Mouse (Mus musculus) cerebellum, postnatal 14 days (tissue): ENCODE measurements at regions not wholly inside any gene's neighbourhood (a gene's known extent, or its start where the extent isn't known, plus 50 kb on each side); places are given as distances from the start of the nearest gene placed in this dataset.
A peak's percentile ranks its signal among the peaks of the same experiment; 100 is the strongest.

Experiments
- DNase-seq, 2 experiments: peaks; one replicate each; pipeline ENCODE4 v3.0.0; 2021; ENCODE audit warnings: mixed read lengths in 2 of 2

DNA sequence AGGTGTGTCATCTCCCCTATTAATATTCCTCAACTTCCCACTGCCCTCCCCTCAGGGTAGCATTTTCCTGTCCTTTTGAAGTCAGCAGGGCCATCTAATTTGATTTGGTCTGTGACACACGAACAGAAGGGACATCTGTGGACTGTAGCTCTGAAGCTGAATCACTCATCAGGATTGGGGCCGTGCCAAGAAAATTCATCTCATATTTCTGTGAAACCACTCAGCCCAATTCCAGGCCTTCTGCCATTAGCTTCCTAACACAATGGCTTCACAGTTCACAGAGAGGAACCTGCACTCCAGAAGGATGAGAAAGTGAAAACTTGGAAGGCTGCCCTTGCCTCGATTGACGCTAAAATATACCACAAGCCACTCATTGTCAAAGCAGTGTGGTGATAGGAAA lies 86.1 kb downstream of the Abhd5 start:
- DNase-seq = peak; percentile 72 to 80

DNA sequence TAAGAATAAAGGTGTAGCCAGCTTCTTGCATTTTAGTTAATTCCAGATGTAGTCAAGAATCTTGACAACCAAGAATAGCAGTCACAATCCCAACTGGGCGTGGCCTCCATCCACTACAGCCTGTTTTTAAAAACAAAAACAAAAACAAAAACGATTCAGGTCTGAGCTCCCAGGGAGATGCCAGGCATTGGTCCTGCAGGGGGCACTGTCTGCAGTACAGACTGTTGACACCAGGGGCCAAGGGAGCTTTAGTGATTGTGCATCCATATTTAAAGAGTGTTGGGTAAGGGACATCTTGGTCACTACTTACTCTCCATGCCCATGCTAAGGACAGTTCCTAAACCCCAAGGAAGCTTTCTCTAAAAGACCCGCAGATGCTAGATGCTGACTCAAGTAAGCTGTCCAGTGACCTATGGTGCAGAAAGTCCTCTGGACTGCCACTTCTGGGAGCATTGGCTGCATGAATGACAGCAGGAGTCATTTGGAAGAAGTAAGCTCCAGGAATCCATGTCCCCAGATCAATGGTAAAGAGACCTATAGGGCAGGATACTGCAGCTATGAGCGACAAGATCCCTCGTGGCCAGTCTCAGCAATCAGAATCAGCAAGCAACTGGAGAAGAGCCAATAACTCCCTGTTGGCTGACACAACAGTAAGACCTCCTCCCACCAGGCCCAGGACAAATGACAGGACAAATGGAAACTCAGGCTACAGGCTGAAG lies 95.1 kb downstream of the Abhd5 start:
- DNase-seq = peak; percentile 19 to 28

DNA sequence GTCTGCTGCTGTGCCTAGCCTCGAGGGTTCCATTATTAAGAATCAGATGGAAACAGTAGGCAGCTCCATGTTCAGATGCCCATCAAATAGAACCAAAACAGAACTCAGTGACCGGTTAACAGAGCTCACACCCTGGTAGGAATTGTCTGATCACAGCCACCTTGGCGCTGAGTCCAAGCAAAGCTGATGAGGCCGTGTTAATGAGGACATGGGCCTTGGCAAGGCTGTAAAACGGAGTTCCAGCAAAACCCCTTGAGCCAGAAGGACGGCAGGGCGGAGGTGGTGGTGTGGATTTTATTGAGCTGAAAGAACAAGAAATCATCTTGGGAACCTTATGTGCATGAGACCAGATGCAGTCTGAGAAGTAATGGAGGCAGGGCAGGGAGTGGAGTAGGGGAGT lies 96.2 kb downstream of the Abhd5 start:
- DNase-seq = peak; percentile 59 to 67

DNA sequence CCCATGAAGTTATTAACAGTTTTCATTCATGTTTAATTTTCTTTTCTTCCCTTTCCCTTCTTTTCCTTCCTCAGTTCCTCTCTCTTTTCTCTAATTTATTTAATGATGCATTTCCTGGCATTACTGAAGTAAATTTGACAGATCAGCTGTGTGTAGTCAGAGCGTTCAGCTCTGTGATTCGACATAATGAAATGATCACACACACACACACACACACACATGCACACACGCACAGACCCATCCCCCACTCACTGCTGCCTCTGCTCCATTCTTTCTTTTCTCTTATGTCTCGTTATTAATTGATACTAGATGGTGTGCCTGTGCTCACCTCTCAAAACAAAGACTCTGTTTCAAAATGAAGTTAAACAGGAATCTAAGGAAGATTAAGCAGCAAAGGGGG lies 96.9 kb downstream of the Abhd5 start:
- DNase-seq = no peak

DNA sequence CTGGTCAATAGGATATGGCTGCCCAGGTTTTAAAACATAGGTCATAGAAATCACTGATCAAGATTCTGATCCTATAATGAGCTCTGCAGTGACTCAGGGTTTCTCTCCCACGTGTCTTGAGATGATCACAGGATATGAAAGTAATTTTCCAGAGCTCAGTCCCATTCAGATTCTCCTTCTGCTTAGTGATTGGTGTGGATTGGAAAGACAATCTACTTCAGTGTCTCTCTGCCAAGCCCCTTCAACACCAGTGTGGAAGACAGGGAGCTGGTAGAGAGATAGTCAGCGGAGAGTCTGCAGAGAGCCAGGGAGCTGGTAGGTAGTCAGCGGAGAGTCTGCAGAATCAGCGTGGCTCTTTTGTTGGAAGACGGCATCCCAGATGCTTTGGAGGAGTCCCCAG lies 99.1 kb downstream of the Abhd5 start:
- DNase-seq = no peak

DNA sequence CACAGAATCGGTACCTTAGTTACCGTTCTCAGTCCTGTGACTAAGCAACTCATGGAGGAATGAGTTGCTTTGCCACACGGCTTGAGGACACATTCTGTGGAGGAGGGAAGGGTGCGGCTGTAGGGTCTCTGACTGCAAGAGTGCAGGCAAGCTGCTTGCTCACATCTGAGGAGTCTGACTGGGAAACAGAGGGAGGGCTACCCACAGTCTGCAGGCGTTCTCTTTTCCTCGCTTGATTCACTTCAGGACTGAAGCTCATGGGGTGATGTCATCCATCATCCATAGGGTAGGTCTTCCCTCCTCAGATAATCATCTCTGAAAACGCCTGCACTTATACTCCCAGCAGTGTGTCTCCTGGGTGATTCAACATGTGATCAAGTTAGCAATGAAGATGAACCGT lies 103.9 kb downstream of the Abhd5 start:
- no peak for DNase-seq

DNA sequence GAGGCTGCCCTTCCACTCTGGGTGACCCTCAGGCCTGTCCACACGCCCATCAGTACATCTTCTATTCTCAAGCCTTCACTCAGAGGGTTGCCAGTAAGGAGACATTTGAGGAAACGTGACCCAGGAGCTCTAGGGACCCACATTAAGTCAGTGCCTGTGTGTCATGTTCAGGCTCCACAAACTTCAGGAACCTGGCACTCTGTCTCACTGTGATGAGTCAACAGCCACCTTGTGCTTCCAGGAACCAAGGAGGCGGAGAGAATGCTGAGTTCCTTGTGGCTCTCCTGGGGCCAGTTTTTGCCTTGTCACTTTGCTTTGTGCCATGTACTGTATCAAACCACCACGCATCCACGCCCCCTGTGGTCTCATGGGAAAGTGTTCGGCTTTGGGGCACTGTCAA lies 104.4 kb downstream of the Abhd5 start:
- no peak for DNase-seq

DNA sequence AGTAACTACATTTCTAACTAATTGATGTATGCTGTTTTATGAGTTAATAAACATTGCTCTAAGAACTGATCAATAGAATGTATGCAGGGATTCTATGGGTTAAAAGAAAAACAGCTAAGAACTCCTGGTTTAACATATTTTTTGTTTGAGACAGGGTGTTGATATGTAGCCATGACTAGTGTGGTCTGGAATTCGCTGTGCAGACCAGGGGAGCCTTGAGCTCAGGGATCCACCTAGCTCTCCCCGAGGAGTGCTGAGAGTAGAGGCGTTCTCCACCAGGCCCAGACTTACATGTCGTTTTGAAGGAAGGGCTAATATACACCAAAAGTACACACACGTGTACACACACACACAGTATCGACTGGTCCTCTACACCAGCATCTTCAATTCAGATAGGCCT lies 108.1 kb downstream of the Abhd5 start:
- no peak for DNase-seq

DNA sequence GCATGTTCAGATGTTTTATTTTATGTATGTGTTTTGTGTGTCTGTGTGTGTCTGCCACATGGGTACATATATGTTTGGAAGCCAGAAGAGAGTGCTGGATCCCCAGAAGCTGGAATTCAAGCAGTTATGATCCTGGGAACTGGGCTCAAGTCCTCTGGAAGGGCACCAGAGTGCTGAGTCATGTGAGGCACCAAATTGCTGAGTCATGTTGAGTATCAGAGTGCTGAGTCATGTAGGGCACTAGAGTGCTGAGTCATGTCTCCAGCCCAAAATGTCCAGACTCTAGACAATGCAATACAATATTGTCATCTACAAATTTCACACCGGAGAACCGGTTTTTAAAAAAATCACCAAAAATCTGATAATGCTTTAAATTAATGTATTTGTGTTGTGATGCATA lies 120.1 kb downstream of the Abhd5 start:
- no peak for DNase-seq

DNA sequence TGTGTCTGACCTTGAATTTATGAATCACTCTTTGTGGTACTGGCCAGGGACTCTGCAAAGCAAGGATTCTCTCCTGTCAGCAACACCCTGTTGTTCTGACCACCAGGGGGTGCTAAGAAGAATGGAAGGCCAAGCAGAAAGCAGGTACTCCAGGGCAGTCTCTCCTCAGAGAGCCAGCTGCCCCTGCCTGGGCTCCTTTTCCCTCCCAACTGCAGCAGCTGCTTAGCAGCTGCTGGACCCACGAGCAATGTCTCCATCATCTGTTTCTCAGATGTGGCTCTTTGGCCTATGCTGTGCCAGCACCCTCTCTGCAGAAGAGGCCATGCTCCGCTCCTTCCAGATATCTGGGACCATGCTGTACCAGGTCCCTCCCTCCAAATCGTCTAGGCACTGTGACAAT lies 124.9 kb downstream of the Abhd5 start:
- DNase-seq = peak; percentile 48 to 66

DNA sequence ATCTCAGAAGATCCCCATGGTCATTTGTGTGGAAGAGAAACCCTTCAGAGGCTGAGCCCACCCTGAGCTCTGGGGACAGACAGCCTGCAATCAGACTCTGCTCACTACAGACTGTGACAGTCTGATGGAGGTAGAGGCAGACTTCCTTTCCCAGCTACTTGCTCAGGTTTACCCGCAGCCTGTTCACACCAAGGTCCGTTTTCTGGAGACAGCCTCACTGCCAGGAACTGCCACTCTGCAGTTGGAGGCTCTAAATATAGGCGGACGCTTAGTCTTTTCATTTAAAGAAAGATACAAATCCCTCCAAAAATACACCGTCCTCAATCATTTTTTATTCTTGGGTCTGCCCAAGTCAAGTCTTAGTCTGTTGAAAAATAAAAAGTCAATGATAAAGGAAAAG lies 135.6 kb downstream of the Abhd5 start:
- no peak for DNase-seq

DNA sequence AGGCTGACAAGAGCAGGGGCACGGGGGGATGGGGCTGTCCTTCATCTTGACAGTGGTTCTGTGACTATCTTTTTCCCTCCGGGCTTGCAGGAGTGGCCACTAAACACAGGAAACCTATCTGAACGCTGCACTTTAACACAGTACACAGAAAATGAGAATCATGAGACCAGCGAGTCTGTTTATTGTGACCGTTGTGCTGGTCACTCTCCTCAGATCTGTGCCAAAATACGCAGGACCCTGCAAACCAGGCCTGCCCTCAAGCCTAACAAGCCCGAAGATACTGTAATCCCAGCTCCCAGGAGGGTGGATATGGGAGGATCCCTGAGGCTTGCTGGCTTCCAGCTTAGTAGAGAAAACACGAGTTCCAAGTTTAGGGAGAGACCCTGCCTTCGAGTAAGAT lies 143.3 kb downstream of the Abhd5 start:
- no peak for DNase-seq

DNA sequence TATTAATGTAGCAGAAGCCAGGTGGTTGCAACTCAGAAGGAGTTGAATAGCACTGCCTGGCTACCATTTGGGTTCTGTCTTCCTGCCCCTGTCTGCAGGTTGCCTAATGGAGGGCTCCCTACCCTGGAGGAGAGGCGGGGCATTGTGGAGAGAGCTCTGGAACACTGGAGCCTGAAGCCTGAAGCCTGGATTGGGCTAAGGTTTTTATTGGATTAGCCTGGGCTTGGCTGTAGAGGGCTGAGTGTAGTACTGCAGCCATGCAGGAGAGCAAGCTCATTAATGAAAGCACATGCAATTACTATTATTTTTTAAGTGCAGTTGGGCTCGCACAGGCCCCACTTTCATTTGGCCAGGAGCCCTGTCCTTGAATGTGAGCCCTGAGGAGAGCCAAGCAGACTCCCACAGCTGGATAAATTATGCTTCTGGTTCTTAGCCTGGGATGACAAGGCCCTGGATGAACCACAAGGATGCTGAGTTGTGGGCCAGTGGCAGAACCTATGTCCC lies 145.1 kb downstream of the Abhd5 start:
- no peak for DNase-seq

DNA sequence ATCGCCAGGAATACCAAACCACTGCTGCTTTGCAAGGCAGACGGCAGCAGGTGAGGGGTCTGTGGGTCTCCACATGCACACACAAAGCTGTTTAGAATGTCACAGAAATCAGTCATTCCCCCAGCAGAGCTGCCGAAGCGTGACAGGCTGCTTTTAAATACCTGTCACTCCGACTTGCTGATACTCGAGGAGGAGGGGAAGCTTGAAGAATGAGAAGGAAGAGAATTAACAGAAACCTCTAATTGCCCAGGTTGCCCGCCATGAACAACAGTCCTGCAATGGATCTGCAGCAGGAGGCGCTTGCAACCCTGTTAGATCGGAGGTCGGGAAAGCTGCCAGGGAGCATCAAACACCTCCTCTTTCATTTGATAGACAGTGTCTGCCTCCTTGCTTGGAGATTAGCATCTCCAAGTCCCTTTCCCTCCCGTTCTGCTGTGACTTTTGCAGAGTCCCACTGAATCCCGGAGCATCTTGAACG lies 150.5 kb downstream of the Abhd5 start:
- peak; percentile 51 to 75 for DNase-seq

DNA sequence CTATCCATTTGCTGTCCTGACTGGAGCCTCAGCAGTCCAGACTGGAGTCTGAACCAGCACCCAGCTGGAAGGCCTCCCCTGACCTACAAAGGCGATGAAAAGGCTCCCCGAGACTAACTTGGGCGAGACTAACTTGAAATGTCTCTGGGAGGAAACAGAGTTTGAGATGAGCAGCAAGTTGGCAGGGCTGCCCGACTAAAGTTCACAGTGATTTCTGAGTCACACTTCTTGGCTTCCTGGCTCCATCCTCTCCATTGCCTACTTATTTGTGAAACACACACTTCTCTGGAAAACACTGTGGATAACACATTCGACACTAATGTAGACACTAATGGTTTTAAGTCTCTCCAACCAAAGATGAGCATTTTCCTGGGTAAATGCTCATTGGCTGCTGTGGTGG lies 170.2 kb downstream of the Abhd5 start:
- DNase-seq = no peak

DNA sequence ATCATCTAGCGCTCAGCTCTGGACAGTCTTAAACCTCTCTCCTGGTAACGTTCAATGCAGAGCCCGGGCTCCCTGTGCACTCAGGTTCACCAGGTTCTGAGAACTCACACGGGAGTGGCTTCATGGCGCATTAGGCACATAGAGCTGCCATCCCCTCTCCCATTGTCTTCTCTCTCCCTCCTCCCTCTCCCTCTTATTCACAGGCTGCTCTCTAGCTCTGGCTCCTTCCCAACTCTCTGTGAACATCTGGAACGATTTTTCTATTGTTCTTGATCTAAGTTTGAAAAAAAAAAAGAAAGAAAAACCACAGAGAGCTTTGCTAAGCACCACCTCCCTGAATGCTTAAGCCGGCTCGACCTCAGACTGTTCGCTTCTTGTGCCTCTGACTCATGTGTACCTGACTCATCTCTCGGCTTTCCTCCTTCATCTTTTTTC lies 174.2 kb downstream of the Abhd5 start:
- DNase-seq = no peak

DNA sequence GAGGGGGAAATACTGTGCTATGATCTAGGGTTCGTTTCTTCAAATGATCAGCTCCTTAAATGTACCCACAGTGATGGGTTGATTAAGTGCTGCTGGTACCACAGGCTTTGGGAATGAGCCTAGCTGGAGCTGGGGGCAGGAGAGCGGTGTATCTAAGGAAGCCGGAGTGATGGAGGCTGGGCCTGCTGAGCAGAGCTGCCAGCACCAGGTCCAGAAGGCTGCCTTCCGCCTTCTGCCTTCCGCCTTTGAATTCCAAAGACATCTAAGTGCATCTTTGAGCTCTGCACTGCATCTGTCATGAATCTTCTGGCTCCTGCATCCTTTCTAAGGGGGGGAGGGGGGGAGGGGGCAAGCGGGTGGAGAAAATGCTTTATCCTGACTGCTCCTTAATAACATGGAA lies 176.9 kb downstream of the Abhd5 start:
- DNase-seq = no peak

DNA sequence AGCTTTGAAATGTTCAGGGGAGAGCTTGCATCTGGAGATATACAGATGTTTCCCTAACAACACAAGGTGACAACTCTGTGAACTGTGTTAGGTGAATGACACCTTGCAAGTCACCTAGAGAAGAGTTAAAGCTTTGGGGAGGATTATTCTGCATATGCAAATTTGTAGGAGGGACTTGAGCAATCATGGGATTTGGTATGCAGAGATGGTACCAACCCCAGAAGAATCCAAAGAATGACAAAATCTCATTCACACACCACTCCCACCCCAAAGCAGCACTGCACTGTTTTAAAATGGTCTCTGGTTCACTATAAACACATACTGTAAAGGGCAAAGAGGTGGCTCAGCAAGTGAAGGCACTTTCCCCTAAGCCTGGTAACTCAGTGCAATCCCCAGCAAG lies 178.3 kb downstream of the Abhd5 start:
- DNase-seq = no peak

DNA sequence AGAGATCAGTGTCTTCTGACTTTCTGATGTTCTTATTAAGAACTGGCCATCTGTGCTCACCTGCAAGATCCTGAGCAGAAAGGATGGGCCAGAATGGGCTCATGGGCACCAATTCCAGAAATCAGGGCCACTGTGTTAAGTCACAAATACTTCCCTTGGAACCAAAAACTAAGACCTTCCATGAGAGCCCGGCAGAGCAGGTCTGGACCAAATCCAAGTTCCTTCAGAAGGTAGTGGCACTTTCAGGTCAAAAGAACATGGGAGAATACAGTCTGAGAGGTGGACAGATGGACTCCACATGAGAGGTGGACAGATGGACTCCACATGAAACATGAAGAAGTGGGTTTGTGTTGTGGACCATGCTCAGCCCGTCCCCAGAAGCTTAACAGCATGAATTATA lies 180.4 kb downstream of the Abhd5 start:
- DNase-seq = peak; percentile 71 to 83

DNA sequence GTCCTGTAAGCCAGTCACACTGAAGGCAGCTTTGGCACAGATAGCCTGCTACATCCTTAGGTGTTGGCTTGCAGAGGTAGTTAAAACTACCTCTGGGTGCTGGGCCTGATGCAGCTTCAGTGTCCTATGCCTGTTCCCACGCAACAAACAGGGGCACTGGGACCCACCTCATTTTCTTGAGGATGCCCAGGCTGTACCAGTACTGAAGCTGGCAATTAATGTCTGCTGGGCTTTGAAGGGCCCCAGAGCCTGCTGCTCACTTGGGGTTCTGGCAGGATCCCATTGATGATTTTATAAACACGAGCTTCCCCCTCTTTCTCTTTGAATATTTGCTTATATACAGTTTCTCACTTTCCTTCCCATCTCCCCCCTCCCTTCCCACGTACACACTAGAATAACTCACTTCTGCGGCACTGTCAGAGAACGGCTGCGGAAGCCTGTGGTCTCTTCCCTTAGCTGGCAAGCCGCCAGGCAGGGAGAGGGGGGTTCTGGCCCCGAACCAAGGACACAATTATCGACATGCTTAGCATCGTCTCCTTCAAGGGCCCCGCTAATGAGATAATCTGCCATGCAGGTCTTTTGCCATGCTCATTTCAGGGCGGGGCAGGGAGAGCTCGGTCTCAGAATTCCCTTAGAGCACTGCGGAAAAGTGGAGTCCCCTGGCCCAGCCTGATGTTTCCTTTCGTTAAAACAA lies 182.9 kb downstream of the Abhd5 start:
- DNase-seq = peak; percentile 86 to 87

DNA sequence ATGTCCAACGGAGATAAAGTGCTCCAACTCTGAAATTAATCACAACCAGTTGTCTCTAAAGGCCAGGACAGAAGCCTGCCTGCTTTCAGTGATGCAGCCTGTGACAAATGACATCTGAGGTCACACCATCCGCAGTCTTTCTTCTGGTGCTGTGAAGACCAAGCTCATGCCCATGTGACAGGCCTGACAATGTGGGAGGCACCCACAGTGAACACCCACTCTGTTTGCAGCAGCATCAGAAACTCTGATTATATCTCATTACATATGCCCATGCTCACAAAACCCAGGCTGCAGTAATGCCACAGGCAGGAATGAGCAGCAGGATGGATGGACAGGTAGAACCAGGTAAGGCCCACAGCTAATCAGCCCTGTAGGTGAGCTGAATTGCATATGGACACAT lies 183.6 kb downstream of the Abhd5 start:
- DNase-seq = no peak

DNA sequence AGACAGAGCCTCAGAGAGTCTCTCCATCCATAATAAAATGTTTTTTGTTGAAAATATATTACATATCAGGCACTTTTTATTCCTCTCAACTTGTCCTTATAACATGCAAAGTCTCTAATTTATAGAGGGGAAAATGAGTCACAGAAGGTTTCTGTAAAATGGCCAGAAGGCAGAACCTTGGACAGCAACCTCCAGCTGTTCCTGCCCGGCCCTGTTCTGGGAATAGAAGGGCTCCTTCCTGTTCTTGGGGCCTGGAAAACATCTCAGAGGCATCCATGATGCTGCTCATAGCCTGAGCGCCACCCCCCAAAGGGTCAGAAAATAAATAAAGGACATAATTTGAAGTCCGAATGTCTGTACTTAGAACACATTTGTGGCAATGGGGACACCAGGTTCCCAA lies 188.7 kb downstream of the Abhd5 start:
- no peak for DNase-seq

DNA sequence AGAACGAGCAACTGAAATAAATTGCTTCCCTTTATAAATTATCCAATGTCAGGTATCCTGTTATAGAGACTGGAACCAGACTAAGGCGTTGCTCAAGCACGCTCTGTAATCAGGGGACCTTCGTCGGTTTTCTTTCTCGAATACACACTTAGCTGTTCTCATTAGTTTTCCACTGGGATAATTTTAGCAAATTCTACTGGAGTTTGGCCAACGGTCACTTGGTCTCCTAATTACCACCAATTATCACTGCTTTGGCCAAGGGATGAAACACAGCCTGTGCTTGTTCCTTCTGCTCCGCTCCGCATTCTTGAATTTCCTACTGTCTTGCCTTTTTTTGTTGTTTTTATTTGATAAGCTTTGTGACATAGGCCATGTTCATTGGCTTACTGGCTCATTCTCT lies 191.1 kb upstream of the Topaz1 start:
- peak in 1 of 2 experiments; percentile 33 for DNase-seq

DNA sequence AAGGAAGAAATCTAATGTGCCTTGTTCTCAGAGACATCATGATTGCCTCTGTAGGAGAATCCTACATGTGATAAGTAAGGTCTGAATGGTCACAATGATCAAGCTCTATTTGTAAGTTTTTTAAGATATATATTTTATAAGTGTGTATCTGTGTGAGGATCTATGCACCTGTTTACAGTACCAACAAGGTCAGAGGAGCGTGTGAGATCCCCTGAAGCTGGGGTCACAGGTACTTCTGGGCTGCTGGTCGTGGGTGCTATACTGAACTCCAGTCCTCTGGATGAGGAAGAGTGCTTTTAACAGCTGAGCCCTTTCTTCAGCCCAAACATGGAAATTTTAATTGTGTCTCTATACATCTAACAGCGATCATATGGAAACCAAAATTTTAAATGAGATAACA lies 181.1 kb upstream of the Topaz1 start:
- no peak for DNase-seq
